Comparison of ENCODE assay signal across 30 mouse cellular contexts in genomic region chr8:64377830-64378229, GRCm38 (mm10).
"Had no signal": no experiment of that assay in that cellular context is flagged by ENCODE, and none has a peak within 500 bp of the region (broad histone marks: within the 10 kb centered on the region; RNA-seq: fewer than 3 reads in every experiment).

No protein-coding gene starts in this region.

- H3K27me3 ChIP-seq: limb, embryonic 12.5 days; limb, embryonic 13.5 days; limb, embryonic 15.5 days; liver, embryonic 12.5 days; liver, embryonic 13.5 days; liver, embryonic 15.5 days; lung, embryonic 15.5 days; megakaryocyte, embryonic 14.5 days; midbrain, embryonic 12.5 days; midbrain, embryonic 13.5 days; midbrain, embryonic 15.5 days; neural tube, embryonic 12.5 days had no signal

- H3K4me1 ChIP-seq: limb, embryonic 12.5 days; limb, embryonic 13.5 days; limb, embryonic 15.5 days; liver, embryonic 12.5 days; liver, embryonic 13.5 days; liver, embryonic 15.5 days; lung, embryonic 15.5 days; midbrain, embryonic 10.5 days; midbrain, embryonic 12.5 days; midbrain, embryonic 13.5 days; midbrain, embryonic 15.5 days; neural tube, embryonic 12.5 days had no signal

- DNase-seq: left cerebral cortex, postnatal 4 days; liver; liver, embryonic 13.5 days; liver, postnatal 0 days; lung, adult 18-20 months; lung, adult 2 months; lung, postnatal 10 days; lung, postnatal 14 days; lung, postnatal 36 days; lung, postnatal 4 days; midbrain, embryonic 14.5 days had no signal

- H3K27ac ChIP-seq: limb, embryonic 10.5 days; limb, embryonic 12.5 days; limb, embryonic 13.5 days; limb, embryonic 15.5 days; liver, embryonic 12.5 days; liver, embryonic 13.5 days; liver, embryonic 14.5 days; liver, embryonic 15.5 days; macrophage; midbrain, embryonic 10.5 days; midbrain, embryonic 12.5 days; midbrain, embryonic 13.5 days; midbrain, embryonic 15.5 days; neural tube, embryonic 12.5 days had no signal

- H3K36me3 ChIP-seq: limb, embryonic 10.5 days; limb, embryonic 12.5 days; limb, embryonic 13.5 days; limb, embryonic 15.5 days; liver, embryonic 12.5 days; liver, embryonic 13.5 days; liver, embryonic 15.5 days; lung, embryonic 15.5 days; midbrain, embryonic 10.5 days; midbrain, embryonic 12.5 days; midbrain, embryonic 13.5 days; midbrain, embryonic 15.5 days; neural tube, embryonic 12.5 days had no signal

- H3K9me3 ChIP-seq: limb, embryonic 10.5 days; limb, embryonic 12.5 days; limb, embryonic 13.5 days; limb, embryonic 15.5 days; liver, embryonic 12.5 days; liver, embryonic 13.5 days; liver, embryonic 15.5 days; lung, embryonic 15.5 days; megakaryocyte, embryonic 14.5 days; midbrain, embryonic 10.5 days; midbrain, embryonic 12.5 days; midbrain, embryonic 13.5 days; midbrain, embryonic 15.5 days; neural tube, embryonic 12.5 days had no signal

- H3K9ac ChIP-seq: limb, embryonic 12.5 days; limb, embryonic 13.5 days; limb, embryonic 15.5 days; liver, embryonic 12.5 days; liver, embryonic 13.5 days; liver, embryonic 14.5 days; liver, embryonic 15.5 days; liver, postnatal 0 days; lung, embryonic 14.5 days; lung, embryonic 15.5 days; midbrain, embryonic 12.5 days; midbrain, embryonic 13.5 days; midbrain, embryonic 15.5 days; neural tube, embryonic 12.5 days had no signal

- H3K4me2 ChIP-seq: limb, embryonic 12.5 days; limb, embryonic 13.5 days; limb, embryonic 15.5 days; liver, embryonic 11.5 days; liver, embryonic 12.5 days; liver, embryonic 13.5 days; liver, embryonic 15.5 days; lung, embryonic 14.5 days; lung, embryonic 15.5 days; midbrain, embryonic 11.5 days; midbrain, embryonic 12.5 days; midbrain, embryonic 13.5 days; midbrain, embryonic 15.5 days; neural tube, embryonic 12.5 days had no signal

- H3K4me3 ChIP-seq: limb, embryonic 10.5 days; limb, embryonic 12.5 days; limb, embryonic 13.5 days; limb, embryonic 15.5 days; liver, embryonic 12.5 days; liver, embryonic 13.5 days; liver, embryonic 15.5 days; lung, embryonic 15.5 days; megakaryocyte, embryonic 14.5 days; midbrain, embryonic 10.5 days; midbrain, embryonic 12.5 days; midbrain, embryonic 13.5 days; midbrain, embryonic 15.5 days; myocyte; neural tube, embryonic 12.5 days had no signal
